Mouse (Mus musculus): ENCODE measurements around the gene Prcd.
"Not testable (repeated sequence)": the region's sequence is repeated elsewhere in the genome, so short reads cannot be mapped to it uniquely, and the experiment has no call there.

The Prcd gene

GRCm38 (mm10) chr11:116669787-116670365 is 16.5 kb downstream of the Prcd start:
- DNase-seq (ENCODE audit: low spot score) = no peak

GRCm38 (mm10) chr11:116670386-116670785 is 17.1 kb downstream of the Prcd start:
- DNase-seq (ENCODE audit: low spot score) = no peak

- DNase-seq (ENCODE audit: low spot score) = peak; percentile 96
These were observed 17.9 kb downstream of the Prcd start for GRCm38 (mm10) chr11:116671112-116671844.

- no peak for DNase-seq (ENCODE audit: low spot score)
These were observed 18.6 kb downstream of the Prcd start for GRCm38 (mm10) chr11:116671845-116672434.

- DNase-seq (ENCODE audit: low spot score) = no peak
These were observed 19.3 kb downstream of the Prcd start for GRCm38 (mm10) chr11:116672595-116672994.

- no peak for DNase-seq (ENCODE audit: low spot score)
These were observed 20.1 kb downstream of the Prcd start for GRCm38 (mm10) chr11:116673410-116673809.

GRCm38 (mm10) chr11:116674616-116675379 is 21.5 kb downstream of the Prcd start:
- no peak for DNase-seq (ENCODE audit: low spot score)

GRCm38 (mm10) chr11:116675429-116675828 is 22.1 kb downstream of the Prcd start:
- DNase-seq (ENCODE audit: low spot score) = not testable (repeated sequence)

- DNase-seq (ENCODE audit: low spot score) = no peak
These were observed 23.0 kb downstream of the Prcd start for GRCm38 (mm10) chr11:116676175-116676976.

- DNase-seq (ENCODE audit: low spot score) = no peak
These were observed 24.5 kb downstream of the Prcd start for GRCm38 (mm10) chr11:116677711-116678441.

GRCm38 (mm10) chr11:116679148-116679547 is 25.8 kb downstream of the Prcd start:
- DNase-seq (ENCODE audit: low spot score) = no peak

GRCm38 (mm10) chr11:116680321-116681091 is 27.2 kb downstream of the Prcd start:
- no peak for DNase-seq (ENCODE audit: low spot score)

- no peak for DNase-seq (ENCODE audit: low spot score)
These were observed 27.8 kb downstream of the Prcd start for GRCm38 (mm10) chr11:116681147-116681546.

GRCm38 (mm10) chr11:116682501-116683144 is 29.3 kb downstream of the Prcd start:
- no peak for DNase-seq (ENCODE audit: low spot score)

GRCm38 (mm10) chr11:116683777-116684176 is 30.4 kb downstream of the Prcd start:
- no peak for DNase-seq (ENCODE audit: low spot score)

- DNase-seq (ENCODE audit: low spot score) = no peak
These were observed 32.4 kb downstream of the Prcd start for GRCm38 (mm10) chr11:116685729-116686128.

- DNase-seq (ENCODE audit: low spot score) = no peak
These were observed 34.6 kb downstream of the Prcd start for GRCm38 (mm10) chr11:116687897-116688296.

GRCm38 (mm10) chr11:116689622-116690021 is 36.3 kb downstream of the Prcd start:
- no peak for DNase-seq (ENCODE audit: low spot score)

GRCm38 (mm10) chr11:116690701-116691575 is 37.6 kb downstream of the Prcd start:
- no peak for DNase-seq (ENCODE audit: low spot score)

All from ovary, postnatal 14 days (tissue).